Mouse (Mus musculus): ENCODE measurements around the gene Sema4c. TPM values are rescaled to one million over a fixed set of nuclear protein-coding genes. Genes with fewer than 3 reads are reported as not detected.

Gene Sema4c
- polyA plus RNA-seq, 1 experiment from 2014 or later = 11.7 TPM

DNA sequence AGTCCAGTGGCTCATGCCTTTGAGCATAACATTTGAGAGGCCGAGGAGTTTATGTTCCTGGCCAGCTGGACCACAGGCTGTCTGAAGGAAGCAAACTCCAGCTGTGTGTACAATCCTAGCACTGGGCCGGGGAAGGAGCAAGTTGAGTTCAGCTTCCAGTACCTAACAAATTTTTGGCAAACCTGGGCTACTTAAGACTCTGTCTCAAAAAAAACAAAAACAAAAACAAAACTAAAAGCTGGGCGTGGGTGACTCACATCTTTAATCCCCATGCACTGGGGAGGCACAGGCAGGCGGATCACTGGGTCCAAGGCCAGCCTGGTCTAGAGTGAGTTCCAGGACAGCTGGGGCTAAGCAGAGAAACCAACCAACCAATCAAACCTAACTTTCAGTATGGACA is 10.6 kb upstream of the Sema4c start:
- Histone ChIP-seq H3K4me3 (ENCODE audit: low read depth, low read length) (no peak overlapping the region), H3K9me3 (ENCODE audit: low read length) (no peaks in the 10 kb centered on the region), H3K4me1 (ENCODE audit: insufficient read depth, low read depth, low read length) (peaks cover 21% of the 10 kb centered on the region; the same call in 1 of the 2 replicates), H3K4me2 (replicated peaks; ENCODE audit: low read depth, low read length) (no peak overlapping the region), H3K9ac (replicated peaks; ENCODE audit: low read depth) (no peak overlapping the region), H3K27ac (ENCODE audit: low read length) (peak overlapping the region; percentile 69), H3K36me3 (ENCODE audit: insufficient read depth, low read length) (no peaks in the 10 kb centered on the region), H3K27me3 (replicated peaks; ENCODE audit: insufficient read depth, low read length) (no peaks in the 10 kb centered on the region)
- ATAC-seq = no peak
- TF ChIP-seq EP300 (IDR thresholded peaks at IDR 0.05) (no peak), CTCF (IDR thresholded peaks at IDR 0.05) (no peak)
- WGBS = 56% methylated on average over 4 of the region's 4 CpGs
- DNase-seq (ENCODE audit: low spot score) = no peak

DNA sequence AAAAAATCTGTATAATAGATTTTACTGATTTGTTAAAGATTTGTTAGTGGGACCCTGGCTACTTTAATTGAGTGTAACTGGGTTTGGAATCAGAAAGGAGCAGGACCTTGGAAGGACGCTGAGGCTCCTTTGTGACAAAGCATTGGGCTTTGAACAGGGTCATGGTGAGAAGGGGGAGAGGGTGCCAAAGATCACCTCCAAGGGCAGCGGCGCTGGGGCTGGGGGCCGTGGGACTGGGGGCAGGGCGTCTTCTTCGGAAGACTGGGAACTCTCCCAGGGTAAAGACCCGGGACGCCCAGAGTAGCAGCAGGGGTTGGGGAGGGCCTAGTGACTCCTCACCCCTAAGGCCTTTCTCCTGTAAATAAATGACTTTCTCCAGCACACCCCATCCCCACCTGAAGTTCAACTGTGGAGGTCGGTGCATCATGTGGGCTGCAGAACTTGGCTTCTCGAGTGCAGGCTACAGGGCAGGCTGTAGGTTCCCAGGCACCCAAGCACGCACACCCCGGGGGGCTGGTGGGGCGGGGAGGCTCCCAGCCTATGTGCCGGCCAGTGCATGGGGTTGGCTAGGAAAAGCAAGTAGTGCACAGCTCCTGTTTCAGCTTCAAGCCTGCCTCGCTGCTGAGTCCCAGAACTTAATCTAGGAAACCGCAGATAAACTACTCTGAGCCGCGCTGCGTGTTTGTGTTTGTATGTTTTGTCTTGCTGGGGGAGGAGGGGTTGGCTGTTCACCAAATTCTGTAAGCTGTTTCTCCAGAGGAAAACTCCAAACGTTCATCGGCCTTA is 9.9 kb upstream of the Sema4c start:
- no peak overlapping the region for H3K9ac ChIP-seq (replicated peaks; ENCODE audit: low read depth)
- no peak overlapping the region for H3K4me3 ChIP-seq (ENCODE audit: low read depth, low read length)
- WGBS = 48% methylated on average over 21 of the region's 21 CpGs
- ATAC-seq = no peak
- no peaks in the 10 kb centered on the region for H3K9me3 ChIP-seq (ENCODE audit: low read length)
- no peak for DNase-seq (ENCODE audit: low spot score)
- no peak overlapping the region for H3K4me2 ChIP-seq (replicated peaks; ENCODE audit: low read depth, low read length)
- no peaks in the 10 kb centered on the region for H3K36me3 ChIP-seq (ENCODE audit: insufficient read depth, low read length)
- no peaks in the 10 kb centered on the region for H3K27me3 ChIP-seq (replicated peaks; ENCODE audit: insufficient read depth, low read length)
- H3K27ac ChIP-seq (ENCODE audit: low read length) = peak overlapping the region; percentile 69; the same call in 1 of the 2 replicates
- no peak for TF ChIP-seq CTCF (IDR thresholded peaks at IDR 0.05)
- TF ChIP-seq EP300 (IDR thresholded peaks at IDR 0.05) = no peak
- H3K4me1 ChIP-seq (ENCODE audit: insufficient read depth, low read depth, low read length) = peaks cover 18% of the 10 kb centered on the region; the same call in 1 of the 2 replicates

DNA sequence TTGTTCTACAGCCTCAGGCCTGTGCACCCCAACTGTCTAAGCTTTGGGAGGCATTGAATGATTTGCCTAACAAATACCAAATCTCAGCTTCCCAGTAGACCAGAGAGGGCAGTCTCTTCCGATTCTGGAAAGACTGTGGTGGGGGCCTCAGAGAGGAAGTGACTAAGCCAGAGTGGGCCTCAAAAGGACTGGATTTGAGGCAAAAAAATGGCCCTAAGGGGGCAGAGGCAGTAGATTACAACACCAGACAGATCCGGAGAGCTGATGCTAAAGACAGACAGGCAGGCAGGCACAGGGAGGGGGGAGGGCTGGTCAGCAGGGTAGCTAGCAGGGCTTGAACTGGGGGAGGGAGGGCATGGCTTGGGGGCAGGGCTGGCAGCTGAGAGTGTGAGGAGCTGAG is 8.3 kb upstream of the Sema4c start:
- no peak overlapping the region for H3K4me3 ChIP-seq (ENCODE audit: low read depth, low read length)
- H3K27me3 ChIP-seq (replicated peaks; ENCODE audit: insufficient read depth, low read length) = no peaks in the 10 kb centered on the region
- H3K4me1 ChIP-seq (ENCODE audit: insufficient read depth, low read depth, low read length) = peaks cover 14% of the 10 kb centered on the region; the same call in 1 of the 2 replicates
- no peak overlapping the region for H3K4me2 ChIP-seq (replicated peaks; ENCODE audit: low read depth, low read length)
- no peak for TF ChIP-seq CTCF (IDR thresholded peaks at IDR 0.05)
- TF ChIP-seq EP300 (IDR thresholded peaks at IDR 0.05) = no peak
- H3K36me3 ChIP-seq (ENCODE audit: insufficient read depth, low read length) = no peaks in the 10 kb centered on the region
- no peak overlapping the region for H3K27ac ChIP-seq (ENCODE audit: low read length)
- H3K9me3 ChIP-seq (ENCODE audit: low read length) = no peaks in the 10 kb centered on the region
- no peak for DNase-seq (ENCODE audit: low spot score)
- 21% methylated on average over 2 of the region's 2 CpGs for WGBS
- H3K9ac ChIP-seq (replicated peaks; ENCODE audit: low read depth) = no peak overlapping the region
- ATAC-seq = no peak

DNA sequence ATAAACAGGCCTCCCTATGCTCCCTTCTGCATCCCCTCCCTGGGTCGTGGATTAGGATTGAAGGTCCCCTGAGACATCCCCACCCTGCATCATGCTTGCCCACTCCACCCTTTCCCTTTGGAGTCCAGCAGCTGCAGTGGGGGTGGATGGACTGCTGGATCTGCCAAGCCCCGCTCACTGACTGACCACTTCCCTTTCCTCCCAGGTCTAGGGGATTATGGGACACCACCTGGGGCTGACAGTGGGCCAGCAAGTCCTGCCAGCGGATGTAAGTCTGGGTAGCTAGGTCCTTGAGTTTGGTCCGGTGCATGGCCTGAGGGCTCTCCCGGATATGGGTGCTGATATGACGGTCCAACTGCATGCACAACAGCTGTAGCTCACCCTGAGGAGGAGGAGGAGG is 6.0 kb upstream of the Sema4c start:
- Histone ChIP-seq H3K4me1 (ENCODE audit: insufficient read depth, low read depth, low read length) (peaks cover 5% of the 10 kb centered on the region), H3K4me2 (replicated peaks; ENCODE audit: low read depth, low read length) (no peak overlapping the region), H3K27me3 (replicated peaks; ENCODE audit: insufficient read depth, low read length) (no peaks in the 10 kb centered on the region), H3K9ac (replicated peaks; ENCODE audit: low read depth) (no peak overlapping the region), H3K4me3 (ENCODE audit: low read depth, low read length) (no peak overlapping the region), H3K36me3 (ENCODE audit: insufficient read depth, low read length) (no peaks in the 10 kb centered on the region), H3K9me3 (ENCODE audit: low read length) (no peaks in the 10 kb centered on the region), H3K27ac (ENCODE audit: low read length) (no peak overlapping the region)
- WGBS = 73% methylated on average over 6 of the region's 6 CpGs
- ATAC-seq (no peak), DNase-seq (ENCODE audit: low spot score) (no peak)
- TF ChIP-seq EP300 (IDR thresholded peaks at IDR 0.05) (no peak), CTCF (IDR thresholded peaks at IDR 0.05) (no peak)

DNA sequence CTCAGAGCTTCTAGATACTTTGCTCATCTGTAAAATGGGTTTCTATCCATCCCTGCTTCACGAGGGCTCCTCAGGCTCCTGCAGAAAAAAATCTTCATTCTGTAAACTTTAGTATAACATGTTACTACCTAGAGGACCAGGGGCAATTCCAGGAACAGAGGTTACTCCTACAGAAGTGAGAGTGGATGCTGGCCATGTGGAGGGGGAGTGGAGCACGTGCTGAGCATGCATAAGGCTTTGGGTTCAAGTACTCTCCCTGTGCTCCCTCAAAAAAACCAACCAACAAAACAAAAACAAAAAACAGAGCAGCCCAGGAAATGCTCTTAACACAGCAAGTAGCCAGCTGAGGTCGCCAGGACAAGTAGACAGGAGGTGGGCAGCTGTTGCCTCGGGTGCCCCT is 5.5 kb upstream of the Sema4c start:
- Histone ChIP-seq H3K9ac (replicated peaks; ENCODE audit: low read depth) (no peak overlapping the region), H3K4me1 (ENCODE audit: insufficient read depth, low read depth, low read length) (peaks cover 6% of the 10 kb centered on the region), H3K4me3 (ENCODE audit: low read depth, low read length) (no peak overlapping the region), H3K27ac (ENCODE audit: low read length) (no peak overlapping the region), H3K36me3 (ENCODE audit: insufficient read depth, low read length) (no peaks in the 10 kb centered on the region), H3K27me3 (replicated peaks; ENCODE audit: insufficient read depth, low read length) (no peaks in the 10 kb centered on the region), H3K4me2 (replicated peaks; ENCODE audit: low read depth, low read length) (no peak overlapping the region), H3K9me3 (ENCODE audit: low read length) (no peaks in the 10 kb centered on the region)
- ATAC-seq (no peak), DNase-seq (ENCODE audit: low spot score) (no peak)
- no peak for TF ChIP-seq CTCF (IDR thresholded peaks at IDR 0.05)
- no peak for TF ChIP-seq EP300 (IDR thresholded peaks at IDR 0.05)
- WGBS = 77% methylated on average over 4 of the region's 4 CpGs

DNA sequence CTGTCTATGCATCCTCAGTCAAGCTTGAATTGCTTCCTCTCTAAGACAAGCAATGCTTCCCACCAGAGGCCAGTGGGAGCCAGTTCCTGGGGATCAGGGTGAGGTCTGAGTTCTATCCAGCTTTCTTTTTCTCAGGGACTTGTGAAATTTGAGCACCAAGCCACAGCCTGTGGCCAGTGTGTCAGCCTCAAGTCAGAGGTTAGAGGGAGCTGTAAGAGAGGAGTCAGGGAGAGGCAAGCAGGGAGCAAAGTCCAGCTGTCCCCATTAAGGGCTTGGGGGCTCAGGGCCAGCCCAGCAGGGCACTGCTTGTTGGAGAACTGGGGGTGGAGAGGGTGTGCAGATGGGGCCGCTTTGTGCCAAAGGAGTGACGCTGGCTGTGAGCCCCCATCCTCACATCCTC is 5.0 kb upstream of the Sema4c start:
- DNase-seq (ENCODE audit: low spot score) (no peak), ATAC-seq (no peak)
- no peaks in the 10 kb centered on the region for H3K9me3 ChIP-seq (ENCODE audit: low read length)
- no peak overlapping the region for H3K4me2 ChIP-seq (replicated peaks; ENCODE audit: low read depth, low read length)
- no peak overlapping the region for H3K9ac ChIP-seq (replicated peaks; ENCODE audit: low read depth)
- peaks cover 7% of the 10 kb centered on the region for H3K4me1 ChIP-seq (ENCODE audit: insufficient read depth, low read depth, low read length)
- no peak for TF ChIP-seq CTCF (IDR thresholded peaks at IDR 0.05)
- no peak for TF ChIP-seq EP300 (IDR thresholded peaks at IDR 0.05)
- no peak overlapping the region for H3K27ac ChIP-seq (ENCODE audit: low read length)
- H3K36me3 ChIP-seq (ENCODE audit: insufficient read depth, low read length) = no peaks in the 10 kb centered on the region
- 83% methylated on average over 2 of the region's 2 CpGs for WGBS
- no peak overlapping the region for H3K4me3 ChIP-seq (ENCODE audit: low read depth, low read length)
- no peaks in the 10 kb centered on the region for H3K27me3 ChIP-seq (replicated peaks; ENCODE audit: insufficient read depth, low read length)
